Mouse (Mus musculus) kidney, postnatal 0 days (tissue): ENCODE measurements around the gene Mettl11b. TPM values are rescaled to one million over a fixed set of nuclear protein-coding genes. Genes with fewer than 3 reads are reported as not detected.
A peak's percentile ranks its signal among the peaks of the same experiment; 100 is the strongest.

Source experiments
- ATAC-seq: fragments of 200-750 bp; cut with Nextera tagmentation; replicated peaks from 2 replicates; pipeline ENCODE4 v1.8.0; 2017; ENCODE audit warnings: low read depth, moderate number of reproducible peaks, moderate TSS enrichment, moderate library complexity; ENCODE audit not compliant: low FRiP score
- DNase-seq: peaks from one replicate; pipeline ENCODE4 v3.0.0-alpha.2; 2016; ENCODE audit warnings: low spot score
- H3K27ac ChIP-seq: fragments of 300-500 bp; sonication (generic); 2 replicates; pipeline ENCODE4 v1.5.1; 2014; ENCODE audit warnings: mild to moderate bottlenecking
- H3K27me3 ChIP-seq: fragments of 300-500 bp; sonication (generic); 2 replicates; pipeline ENCODE4 v1.6.1; 2014; ENCODE audit warnings: low read length, mixed read lengths; ENCODE audit not compliant: insufficient read depth
- H3K36me3 ChIP-seq: fragments of 300-500 bp; sonication (generic); 2 replicates; pipeline ENCODE4 v1.6.1; 2014; ENCODE audit warnings: low read length, mixed read lengths; ENCODE audit not compliant: insufficient read depth
- H3K4me1 ChIP-seq: fragments of 300-500 bp; sonication (generic); replicated peaks from 2 replicates; pipeline ENCODE4 v1.6.1; 2014; ENCODE audit warnings: antibody characterized with exemption, low read length, mixed read lengths; ENCODE audit not compliant: insufficient read depth
- H3K4me2 ChIP-seq: fragments of 300-500 bp; sonication (generic); 2 replicates; pipeline ENCODE4 v1.6.1; 2014; ENCODE audit warnings: mild to moderate bottlenecking, low read length, moderate library complexity, mixed read lengths
- H3K4me3 ChIP-seq: fragments of 300-500 bp; sonication (generic); replicated peaks from 2 replicates; pipeline ENCODE4 v1.5.1; 2014; ENCODE audit warnings: low read depth, low read length
- H3K9ac ChIP-seq: fragments of 300-500 bp; sonication (generic); 2 replicates; pipeline ENCODE4 v1.6.1; 2014; ENCODE audit warnings: low read depth, low read length
- H3K9me3 ChIP-seq: fragments of 300-500 bp; sonication (generic); replicated peaks from 2 replicates; pipeline ENCODE4 v1.6.1; 2016; ENCODE audit warnings: low read length, inconsistent platforms, mixed read lengths
- CTCF ChIP-seq: IDR thresholded peaks from 2 replicates; pipeline ENCODE4 v1.5.1; 2016; ENCODE audit warnings: antibody characterized with exemption, low read depth, mild to moderate bottlenecking, moderate library complexity
- WGBS: fragments of 180-500 bp; shearing (Covaris S2); extraction: QIAGEN DNeasy Blood & Tissue Kit; methylation state at CpG from one replicate; pipeline ENCODE4 v1.1.7; 2014; 5-methylcytosine and 5-hydroxymethylcytosine counted together
- polyA plus RNA-seq: library from polyadenylated mRNA; unstranded; fragments of >200 nt; fragmentation: Nextera tagmentation; extraction: Ambion mirVana; gene quantifications from 2 replicates; pipeline ENCODE4 v1.2.1, GENCODE M21; 2015

Gene Mettl11b
- polyA plus RNA-seq, 1 experiment from 2014 or later, result 0.18 TPM

GRCm38 (mm10) chr1:163672866-163673265 lies 52.2 kb downstream of the Mettl11b start:
- DNase-seq (peak; percentile 66), ATAC-seq (no peak)

GRCm38 (mm10) chr1:163671326-163671725 lies 53.7 kb downstream of the Mettl11b start:
- H3K27ac ChIP-seq, result no peak overlapping the region
- no peaks in the 10 kb centered on the region for H3K9me3 ChIP-seq
- WGBS, result 52% methylated on average over 4 of the region's 4 CpGs
- DNase-seq, result peak; percentile 45
- no peaks in the 10 kb centered on the region for H3K4me1 ChIP-seq
- ATAC-seq, result no peak
- H3K9ac ChIP-seq, result no peak overlapping the region
- no peaks in the 10 kb centered on the region for H3K27me3 ChIP-seq
- no peaks in the 10 kb centered on the region for H3K36me3 ChIP-seq
- no peak overlapping the region for H3K4me2 ChIP-seq
- no peak overlapping the region for H3K4me3 ChIP-seq
- no peak for TF ChIP-seq CTCF

More at GRCm38 (mm10) chr1:163672866-163673265, 52.2 kb downstream of the Mettl11b start:
- 76% methylated on average over 3 of the region's 3 CpGs for WGBS
- no peaks in the 10 kb centered on the region for H3K27me3 ChIP-seq
- H3K27ac ChIP-seq, result peak overlapping the region; percentile 25; the same call in 1 of the 2 replicates
- no peak for TF ChIP-seq CTCF
- no peaks in the 10 kb centered on the region for H3K9me3 ChIP-seq
- no peak overlapping the region for H3K4me2 ChIP-seq
- no peak overlapping the region for H3K4me3 ChIP-seq
- H3K9ac ChIP-seq, result no peak overlapping the region
- no peaks in the 10 kb centered on the region for H3K4me1 ChIP-seq
- H3K36me3 ChIP-seq, result no peaks in the 10 kb centered on the region

- ATAC-seq, result peak; percentile 63; the same call in 1 of the 2 replicates
- Histone ChIP-seq H3K27ac (peak overlapping the region; percentile 31; the same call in 1 of the 2 replicates), H3K4me1 (no peaks in the 10 kb centered on the region), H3K9ac (no peak overlapping the region), H3K9me3 (no peaks in the 10 kb centered on the region), H3K27me3 (no peaks in the 10 kb centered on the region), H3K36me3 (no peaks in the 10 kb centered on the region), H3K4me2 (no peak overlapping the region), H3K4me3 (no peak overlapping the region)
- 14% methylated on average over 4 of the region's 4 CpGs for WGBS
- peak; percentile 70 for DNase-seq
- no peak for TF ChIP-seq CTCF
Measured at GRCm38 (mm10) chr1:163670702-163671101, 54.3 kb downstream of the Mettl11b start.

DNA sequence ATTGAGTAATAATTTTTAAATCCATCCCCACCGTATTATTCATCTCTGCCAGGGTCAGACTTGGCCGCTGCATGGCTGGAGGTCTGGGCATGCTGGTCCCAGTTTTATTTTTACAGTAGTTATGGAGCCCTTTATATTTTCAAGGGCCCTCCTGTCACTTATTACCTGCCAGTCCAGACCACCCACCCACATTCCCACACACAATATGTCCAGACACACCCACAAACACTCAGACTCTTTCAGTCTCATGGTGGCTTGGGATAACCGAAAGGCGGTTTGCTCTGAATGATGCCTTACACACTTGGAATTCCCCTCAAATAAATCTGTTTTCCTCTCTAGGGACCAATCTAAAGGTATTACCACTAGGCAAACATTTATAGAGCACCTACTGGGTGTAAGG lies 55.1 kb downstream of the Mettl11b start:
- no peak for ATAC-seq
- DNase-seq, result no peak
- WGBS, result 79% methylated on average over 4 of the region's 4 CpGs
- Histone ChIP-seq H3K9ac (no peak overlapping the region), H3K4me1 (no peaks in the 10 kb centered on the region), H3K27me3 (no peaks in the 10 kb centered on the region), H3K27ac (no peak overlapping the region), H3K36me3 (no peaks in the 10 kb centered on the region), H3K4me3 (no peak overlapping the region), H3K9me3 (no peaks in the 10 kb centered on the region), H3K4me2 (no peak overlapping the region)
- TF ChIP-seq CTCF, result no peak

GRCm38 (mm10) chr1:163662416-163662815 lies 62.6 kb downstream of the Mettl11b start:
- ATAC-seq, result no peak
- Histone ChIP-seq H3K9ac (no peak overlapping the region), H3K4me3 (no peak overlapping the region), H3K27me3 (no peaks in the 10 kb centered on the region), H3K9me3 (no peaks in the 10 kb centered on the region), H3K4me2 (no peak overlapping the region), H3K4me1 (no peaks in the 10 kb centered on the region), H3K27ac (no peak overlapping the region), H3K36me3 (no peaks in the 10 kb centered on the region)
- DNase-seq, result no peak
- no peak for TF ChIP-seq CTCF
- WGBS, result 84% methylated on average over 1 of the region's 1 CpGs

DNA sequence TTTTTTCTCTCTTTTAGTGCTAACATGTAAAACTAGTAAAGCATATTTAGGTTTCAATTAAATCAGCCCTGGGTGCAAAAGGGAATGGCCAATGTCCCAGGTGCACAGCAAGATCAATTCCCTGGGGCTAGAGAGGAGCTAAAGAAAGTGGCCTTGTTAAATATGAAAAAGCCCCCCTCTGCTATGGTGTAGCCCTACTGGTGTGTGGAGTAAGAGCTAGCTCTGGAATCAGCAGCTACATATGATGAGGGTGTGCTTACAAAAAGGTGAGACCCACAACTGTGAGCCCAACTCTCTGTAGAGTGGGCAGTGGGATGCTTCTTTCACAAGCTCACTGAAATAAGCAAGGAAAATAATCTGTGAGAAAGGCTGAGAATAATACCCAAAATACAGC lies 66.5 kb downstream of the Mettl11b start:
- Histone ChIP-seq H3K9ac (no peak overlapping the region), H3K4me1 (no peaks in the 10 kb centered on the region), H3K4me2 (no peak overlapping the region), H3K36me3 (no peaks in the 10 kb centered on the region), H3K27ac (no peak overlapping the region), H3K4me3 (no peak overlapping the region), H3K9me3 (no peaks in the 10 kb centered on the region), H3K27me3 (no peaks in the 10 kb centered on the region)
- TF ChIP-seq CTCF, result no peak
- ATAC-seq (no peak), DNase-seq (no peak)
